Comparison of ENCODE assay signal across 8 mouse cellular contexts in the genomic region with DNA sequence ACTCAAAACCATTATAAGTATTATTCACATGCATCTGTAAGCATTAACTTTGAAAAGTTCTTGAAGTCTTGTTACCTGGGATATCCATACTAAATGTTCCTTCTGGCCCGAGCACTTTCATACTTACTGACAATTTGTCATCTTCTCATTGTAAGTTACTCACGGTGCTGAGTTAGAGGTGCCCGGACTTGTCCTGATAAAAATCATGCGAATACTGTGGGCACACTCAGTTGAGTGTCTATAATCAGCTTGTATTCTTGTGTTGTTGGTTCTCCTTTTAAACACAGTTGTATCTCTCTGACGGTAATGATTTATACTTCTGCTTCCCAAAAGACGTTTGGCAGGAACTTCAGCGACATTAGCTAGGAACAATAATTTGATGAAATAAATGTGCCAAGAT. TPM values are rescaled to one million over a fixed set of nuclear protein-coding genes. Genes with fewer than 3 reads are reported as not detected.
DNase-seq lines count a peak whose midpoint lies in the region; ATAC-seq and TF ChIP-seq lines count a peak whose summit lies in the region.

No protein-coding gene starts in this region.

- H3K27me3 ChIP-seq in kidney, adult 2 months (replicated peaks; ENCODE audit: control insufficient read depth, insufficient read depth, low read length) = no peaks in the 10 kb centered on the region
- H3K27me3 ChIP-seq in hindbrain, embryonic 14.5 days (ENCODE audit: control insufficient read depth, insufficient read depth, low read length) = no peaks in the 10 kb centered on the region
- H3K27me3 ChIP-seq in midbrain, embryonic 13.5 days = no peaks in the 10 kb centered on the region

- no peak for TF ChIP-seq CTCF in kidney, adult 2 months (conservative IDR thresholded peaks at IDR 0.05; ENCODE audit: insufficient read depth, insufficient read length, low read depth, low read length)

- DNase-seq in kidney, adult 2 months = peak; percentile 14
- DNase-seq in kidney, postnatal 10 days = no peak
- DNase-seq in hindbrain, embryonic 14.5 days (ENCODE audit: low spot score) = no peak
- DNase-seq in spleen, adult 12 weeks (ENCODE audit: low spot score) = no peak
- no peak for DNase-seq in cerebellum, postnatal 36 days
- DNase-seq in adrenal gland, adult 18-20 months (ENCODE audit: low spot score in 2 of 2) = no peak

- no peak for ATAC-seq in hindbrain, embryonic 14.5 days (ENCODE audit: low FRiP score)
- no peak for ATAC-seq in midbrain, embryonic 13.5 days

- peak overlapping the region; percentile 62 for H3K4me2 ChIP-seq in hindbrain, embryonic 14.5 days (replicated peaks)
- H3K4me2 ChIP-seq in midbrain, embryonic 13.5 days (replicated peaks) = peak overlapping the region; percentile 56; the same call in 1 of the 2 replicates

- 32% methylated on average over 7 of the region's 7 CpGs for WGBS in kidney, adult 2 months
- WGBS in hindbrain, embryonic 14.5 days = 78% methylated on average over 7 of the region's 7 CpGs
- WGBS in midbrain, embryonic 13.5 days = 88% methylated on average over 7 of the region's 7 CpGs

- TF ChIP-seq POLR2A in kidney, adult 2 months (IDR thresholded peaks at IDR 0.05; ENCODE audit: low read depth, low read length) = no peak

- peaks cover 2% of the 10 kb centered on the region; the same call in 1 of the 2 replicates for H3K36me3 ChIP-seq in kidney, adult 2 months (ENCODE audit: control insufficient read depth, insufficient read depth, low read length)
- H3K36me3 ChIP-seq in hindbrain, embryonic 14.5 days (replicated peaks; ENCODE audit: control insufficient read depth, insufficient read depth) = no peaks in the 10 kb centered on the region
- H3K36me3 ChIP-seq in midbrain, embryonic 13.5 days = no peaks in the 10 kb centered on the region

- no peaks in the 10 kb centered on the region for H3K9me3 ChIP-seq in hindbrain, embryonic 14.5 days (ENCODE audit: control insufficient read depth, low read length)
- H3K9me3 ChIP-seq in midbrain, embryonic 13.5 days = no peaks in the 10 kb centered on the region

- no peak overlapping the region; the same call in 1 of the 2 replicates for H3K27ac ChIP-seq in kidney, adult 2 months (ENCODE audit: insufficient read depth, low read depth, low read length)
- peak overlapping the region; percentile 58; the same call in 1 of the 2 replicates for H3K27ac ChIP-seq in brown adipose tissue, adult 24 weeks (replicated peaks; ENCODE audit: low read depth, low read length)
- no peak overlapping the region for H3K27ac ChIP-seq in hindbrain, embryonic 14.5 days
- no peak overlapping the region for H3K27ac ChIP-seq in midbrain, embryonic 13.5 days

- no peak overlapping the region for H3K9ac ChIP-seq in hindbrain, embryonic 14.5 days
- H3K9ac ChIP-seq in midbrain, embryonic 13.5 days (replicated peaks) = peak overlapping the region; percentile 54; the same call in 1 of the 2 replicates

- peaks cover 7% of the 10 kb centered on the region for H3K4me1 ChIP-seq in kidney, adult 2 months (ENCODE audit: control insufficient read depth, insufficient read depth, low read length)
- H3K4me1 ChIP-seq in brown adipose tissue, adult 24 weeks (ENCODE audit: control insufficient read depth, insufficient read depth, insufficient read length, low read length) = peaks cover 6% of the 10 kb centered on the region; the same call in 1 of the 2 replicates
- H3K4me1 ChIP-seq in hindbrain, embryonic 14.5 days (replicated peaks; ENCODE audit: control insufficient read depth, insufficient read depth, low read length) = peaks cover 14% of the 10 kb centered on the region; the same call in 1 of the 2 replicates
- peaks cover 7% of the 10 kb centered on the region for H3K4me1 ChIP-seq in midbrain, embryonic 13.5 days (replicated peaks)

- 0 out of 2 replicates have a peak overlapping the region, but pooled peaks have one; percentile 14 for H3K4me3 ChIP-seq in kidney, adult 2 months (ENCODE audit: insufficient read depth, low read depth, low read length)
- H3K4me3 ChIP-seq in brown adipose tissue, adult 24 weeks (ENCODE audit: insufficient read depth, low read depth, low read length) = peak overlapping the region; percentile 29; the same call in 1 of the 2 replicates
- H3K4me3 ChIP-seq in hindbrain, embryonic 14.5 days (replicated peaks; ENCODE audit: low read length) = no peak overlapping the region
- peak overlapping the region; percentile 64; the same call in 1 of the 2 replicates for H3K4me3 ChIP-seq in midbrain, embryonic 13.5 days (replicated peaks)

RNA-seq across cellular contexts. Expression of gene 2610001J05Rik, which starts 0.8 kb away (rescaled TPM):
- polyA plus RNA-seq in kidney, adult 2 months (2012; rRNA removed) = 42.7 and 54.4 TPM in 2 replicates
- polyA plus RNA-seq in brown adipose tissue, adult 24 weeks (2012; ENCODE audit: insufficient read depth, insufficient read length, missing spikeins) = 56.6 and 73.6 TPM in 2 replicates
- 59.8 and 65.4 TPM in 2 replicates for polyA plus RNA-seq in hindbrain, embryonic 14.5 days (2014; fragmentation: Nextera tagmentation; extraction: Ambion mirVana)
- 92.0 and 92.6 TPM in 2 replicates for polyA plus RNA-seq in midbrain, embryonic 13.5 days (2015; fragmentation: Nextera tagmentation; extraction: Ambion mirVana)
- total RNA-seq in adrenal gland, adult 18-20 months (2021) = 10 to 100 TPM; 36.4 to 44.6 TPM

RNA-seq across cellular contexts. Expression of gene Gpr85, which starts 32.3 kb away (rescaled TPM):
- polyA plus RNA-seq in kidney, adult 2 months (2012; rRNA removed) = 1.1 and 1.9 TPM in 2 replicates
- polyA plus RNA-seq in brown adipose tissue, adult 24 weeks (2012; ENCODE audit: insufficient read depth, insufficient read length, missing spikeins) = not detected in 2 replicates
- 113 and 126 TPM in 2 replicates for polyA plus RNA-seq in hindbrain, embryonic 14.5 days (2014; fragmentation: Nextera tagmentation; extraction: Ambion mirVana)
- 79.9 and 87.6 TPM in 2 replicates for polyA plus RNA-seq in midbrain, embryonic 13.5 days (2015; fragmentation: Nextera tagmentation; extraction: Ambion mirVana)
- total RNA-seq in adrenal gland, adult 18-20 months (2021) = 1 to 10 TPM; 1.2 to 1.5 TPM

Comparison
In these comparisons a context has a peak if more than half of its experiments do, and no peak if none do; other contexts are left out.
1. RNA of gene Gpr85, which starts 32.3 kb away (polyA plus RNA-seq): 113 to 126 TPM in hindbrain, embryonic 14.5 days and 79.9 to 87.6 TPM in midbrain, embryonic 13.5 days; 1.1 to 1.9 TPM in kidney, adult 2 months and not detected in brown adipose tissue, adult 24 weeks; every median in the first group is over 10 times any median in the second.